Mouse (Mus musculus) kidney, postnatal 0 days (tissue): Measurements from ENCODE around the gene Ryr3. TPM values are rescaled to one million over a fixed set of nuclear protein-coding genes. Genes with fewer than 3 reads are reported as not detected.

Experiments used
- ATAC-seq: fragments of 200-750 bp; cut with Nextera tagmentation; replicated peaks from 2 replicates; pipeline ENCODE4 v1.8.0; 2017; ENCODE audit warnings: low read depth, moderate number of reproducible peaks, moderate TSS enrichment, moderate library complexity; ENCODE audit not compliant: low FRiP score
- DNase-seq: peaks from one replicate; pipeline ENCODE4 v3.0.0-alpha.2; 2016; ENCODE audit warnings: low spot score
- H3K27ac ChIP-seq: fragments of 300-500 bp; sonication (generic); 2 replicates; pipeline ENCODE4 v1.5.1; 2014; ENCODE audit warnings: mild to moderate bottlenecking
- H3K27me3 ChIP-seq: fragments of 300-500 bp; sonication (generic); 2 replicates; pipeline ENCODE4 v1.6.1; 2014; ENCODE audit warnings: low read length, mixed read lengths; ENCODE audit not compliant: insufficient read depth
- H3K36me3 ChIP-seq: fragments of 300-500 bp; sonication (generic); 2 replicates; pipeline ENCODE4 v1.6.1; 2014; ENCODE audit warnings: low read length, mixed read lengths; ENCODE audit not compliant: insufficient read depth
- H3K4me1 ChIP-seq: fragments of 300-500 bp; sonication (generic); replicated peaks from 2 replicates; pipeline ENCODE4 v1.6.1; 2014; ENCODE audit warnings: antibody characterized with exemption, low read length, mixed read lengths; ENCODE audit not compliant: insufficient read depth
- H3K4me2 ChIP-seq: fragments of 300-500 bp; sonication (generic); 2 replicates; pipeline ENCODE4 v1.6.1; 2014; ENCODE audit warnings: mild to moderate bottlenecking, low read length, moderate library complexity, mixed read lengths
- H3K4me3 ChIP-seq: fragments of 300-500 bp; sonication (generic); replicated peaks from 2 replicates; pipeline ENCODE4 v1.5.1; 2014; ENCODE audit warnings: low read depth, low read length
- H3K9ac ChIP-seq: fragments of 300-500 bp; sonication (generic); 2 replicates; pipeline ENCODE4 v1.6.1; 2014; ENCODE audit warnings: low read depth, low read length
- H3K9me3 ChIP-seq: fragments of 300-500 bp; sonication (generic); replicated peaks from 2 replicates; pipeline ENCODE4 v1.6.1; 2016; ENCODE audit warnings: low read length, inconsistent platforms, mixed read lengths
- CTCF ChIP-seq: IDR thresholded peaks from 2 replicates; pipeline ENCODE4 v1.5.1; 2016; ENCODE audit warnings: antibody characterized with exemption, low read depth, mild to moderate bottlenecking, moderate library complexity
- WGBS: fragments of 180-500 bp; shearing (Covaris S2); extraction: QIAGEN DNeasy Blood & Tissue Kit; methylation state at CpG from one replicate; pipeline ENCODE4 v1.1.7; 2014; 5-methylcytosine and 5-hydroxymethylcytosine counted together
- polyA plus RNA-seq: library from polyadenylated mRNA; unstranded; fragments of >200 nt; fragmentation: Nextera tagmentation; extraction: Ambion mirVana; gene quantifications from 2 replicates; pipeline ENCODE4 v1.2.1, GENCODE M21; 2015

Gene Ryr3
- polyA plus RNA-seq, 1 experiment from 2014 or later, result 0.22 TPM

- ATAC-seq (no peak), DNase-seq (no peak)
- H3K9ac ChIP-seq, result no peak overlapping the region
- no peaks in the 10 kb centered on the region for H3K9me3 ChIP-seq
- no peak overlapping the region for H3K4me3 ChIP-seq
- TF ChIP-seq CTCF, result no peak
- H3K27ac ChIP-seq, result no peak overlapping the region
- WGBS, result 69% methylated on average over 1 of the region's 1 CpGs
- H3K4me2 ChIP-seq, result no peak overlapping the region
- H3K27me3 ChIP-seq, result no peaks in the 10 kb centered on the region
- H3K4me1 ChIP-seq, result no peaks in the 10 kb centered on the region
- H3K36me3 ChIP-seq, result no peaks in the 10 kb centered on the region
Observed at GRCm38 (mm10) chr2:112676721-112677120, 540.2 kb downstream of the Ryr3 start.

DNA sequence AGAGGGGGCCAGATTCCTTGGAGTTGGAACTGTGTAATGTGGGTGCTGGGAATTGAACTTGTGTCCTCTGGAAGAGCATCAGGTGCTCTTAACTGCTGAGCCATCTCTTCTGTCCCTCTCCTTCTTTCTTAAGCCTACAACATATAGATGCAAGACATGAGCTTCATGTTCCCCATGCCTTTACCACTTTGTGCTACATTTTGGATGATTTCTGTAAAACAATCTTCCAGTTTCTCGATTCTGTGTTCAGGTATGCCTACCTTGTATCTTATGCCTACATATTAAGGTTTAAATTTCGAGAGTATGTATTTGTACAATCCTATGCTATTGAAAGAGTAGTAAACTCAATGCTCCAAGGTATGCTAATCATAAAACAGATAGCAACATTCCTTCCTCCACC lies 540.7 kb downstream of the Ryr3 start:
- H3K27me3 ChIP-seq, result no peaks in the 10 kb centered on the region
- 78% methylated on average over 2 of the region's 2 CpGs for WGBS
- no peaks in the 10 kb centered on the region for H3K9me3 ChIP-seq
- H3K4me1 ChIP-seq, result no peaks in the 10 kb centered on the region
- H3K27ac ChIP-seq, result no peak overlapping the region
- no peak overlapping the region for H3K4me3 ChIP-seq
- no peak for TF ChIP-seq CTCF
- DNase-seq, result no peak
- no peak overlapping the region for H3K4me2 ChIP-seq
- H3K36me3 ChIP-seq, result no peaks in the 10 kb centered on the region
- no peak overlapping the region for H3K9ac ChIP-seq
- ATAC-seq, result no peak

- ATAC-seq, result no peak
- Histone ChIP-seq H3K4me3 (no peak overlapping the region), H3K9ac (no peak overlapping the region), H3K36me3 (no peaks in the 10 kb centered on the region), H3K27me3 (no peaks in the 10 kb centered on the region), H3K4me1 (no peaks in the 10 kb centered on the region), H3K9me3 (no peaks in the 10 kb centered on the region), H3K27ac (no peak overlapping the region), H3K4me2 (no peak overlapping the region)
- DNase-seq, result no peak
- 83% methylated on average over 3 of the region's 3 CpGs for WGBS
- no peak for TF ChIP-seq CTCF
Observed at GRCm38 (mm10) chr2:112669461-112669860, 547.4 kb downstream of the Ryr3 start.

GRCm38 (mm10) chr2:112656131-112656530 lies 560.8 kb downstream of the Ryr3 start:
- no peaks in the 10 kb centered on the region for H3K36me3 ChIP-seq
- DNase-seq (no peak), ATAC-seq (no peak)
- no peak overlapping the region for H3K4me3 ChIP-seq
- no peak overlapping the region for H3K4me2 ChIP-seq
- H3K4me1 ChIP-seq, result no peaks in the 10 kb centered on the region
- no peaks in the 10 kb centered on the region for H3K27me3 ChIP-seq
- H3K9ac ChIP-seq, result no peak overlapping the region
- TF ChIP-seq CTCF, result no peak
- WGBS, result 54% methylated on average over 5 of the region's 5 CpGs
- H3K9me3 ChIP-seq, result no peaks in the 10 kb centered on the region
- H3K27ac ChIP-seq, result no peak overlapping the region

DNA sequence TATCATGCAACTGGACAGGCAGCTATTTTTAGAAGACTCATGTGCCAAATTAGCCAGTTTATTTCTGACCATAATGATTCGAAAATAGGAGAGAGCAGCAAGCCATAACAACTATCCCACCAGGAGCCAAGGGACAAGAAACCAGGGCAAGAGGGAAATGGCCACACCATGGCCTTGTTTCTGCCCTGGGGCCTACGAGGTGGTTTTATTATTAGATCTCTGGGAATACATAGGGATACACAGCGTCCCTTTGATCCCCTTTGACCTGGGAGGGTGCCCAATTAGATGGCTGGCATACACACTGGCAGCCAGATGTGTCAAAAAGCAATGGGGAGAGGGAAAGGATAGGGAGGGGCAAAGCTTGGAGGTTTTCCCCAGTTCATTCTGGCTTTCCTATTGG lies 563.1 kb downstream of the Ryr3 start:
- Histone ChIP-seq H3K9ac (no peak overlapping the region), H3K9me3 (no peaks in the 10 kb centered on the region), H3K4me1 (no peaks in the 10 kb centered on the region), H3K4me3 (no peak overlapping the region), H3K4me2 (no peak overlapping the region), H3K36me3 (no peaks in the 10 kb centered on the region), H3K27me3 (no peaks in the 10 kb centered on the region), H3K27ac (no peak overlapping the region)
- ATAC-seq (no peak), DNase-seq (no peak)
- TF ChIP-seq CTCF, result no peak
- 73% methylated on average over 3 of the region's 3 CpGs for WGBS

- 94% methylated on average over 5 of the region's 5 CpGs for WGBS
- Histone ChIP-seq H3K9me3 (no peaks in the 10 kb centered on the region), H3K27me3 (no peaks in the 10 kb centered on the region), H3K4me2 (no peak overlapping the region), H3K4me3 (no peak overlapping the region), H3K4me1 (no peaks in the 10 kb centered on the region), H3K36me3 (no peaks in the 10 kb centered on the region), H3K9ac (no peak overlapping the region), H3K27ac (no peak overlapping the region)
- ATAC-seq, result no peak
- DNase-seq, result no peak
- no peak for TF ChIP-seq CTCF
Observed at GRCm38 (mm10) chr2:112637206-112637605, 579.7 kb downstream of the Ryr3 start.

DNA sequence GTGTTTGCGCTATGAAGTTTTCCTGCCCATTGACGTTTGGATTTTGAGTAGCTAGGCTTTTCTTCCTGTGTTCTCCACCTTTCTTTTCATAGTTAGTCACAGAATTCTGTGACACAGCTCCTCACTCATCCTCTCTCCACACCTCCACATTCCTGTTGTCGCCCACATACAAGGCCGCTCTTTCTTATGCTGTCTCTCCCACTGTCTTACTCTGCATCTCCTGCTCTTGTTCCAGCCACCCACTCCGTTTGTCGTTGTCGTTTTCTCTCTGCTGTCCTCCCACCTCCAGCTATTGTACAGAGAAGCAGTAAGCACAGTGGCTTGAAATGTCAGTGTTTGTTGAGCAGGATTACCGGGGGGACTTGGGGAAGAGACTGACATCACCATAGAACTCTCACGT lies 584.4 kb downstream of the Ryr3 start:
- DNase-seq, result no peak
- H3K27ac ChIP-seq, result no peak overlapping the region
- H3K9ac ChIP-seq, result no peak overlapping the region
- no peak overlapping the region for H3K4me3 ChIP-seq
- H3K4me2 ChIP-seq, result no peak overlapping the region
- no peak for TF ChIP-seq CTCF
- H3K9me3 ChIP-seq, result no peaks in the 10 kb centered on the region
- no peak for ATAC-seq
- no peaks in the 10 kb centered on the region for H3K36me3 ChIP-seq
- no peaks in the 10 kb centered on the region for H3K27me3 ChIP-seq
- WGBS, result 83% methylated on average over 9 of the region's 9 CpGs
- no peaks in the 10 kb centered on the region for H3K4me1 ChIP-seq
